Mouse (Mus musculus) heart, adult 10 weeks (tissue): ENCODE data around the gene Erc1. TPM values are rescaled to one million over a fixed set of nuclear protein-coding genes. Genes with fewer than 3 reads are reported as not detected.

Experiments used
- polyA plus RNA-seq: library from polyadenylated mRNA; stranded (reverse); fragments of 350-450 nt; fragmentation: Illumina TruSeq; extraction: RNeasy Lipid Tissue Mini Kit (QIAGEN cat#74804); gene quantifications from one replicate; pipeline ENCODE4 v1.2.3, GENCODE M21; 2014; ENCODE audit warnings: low read depth, low replicate concordance

Erc1 gene
- polyA plus RNA-seq: 24.8 TPM

DNA sequence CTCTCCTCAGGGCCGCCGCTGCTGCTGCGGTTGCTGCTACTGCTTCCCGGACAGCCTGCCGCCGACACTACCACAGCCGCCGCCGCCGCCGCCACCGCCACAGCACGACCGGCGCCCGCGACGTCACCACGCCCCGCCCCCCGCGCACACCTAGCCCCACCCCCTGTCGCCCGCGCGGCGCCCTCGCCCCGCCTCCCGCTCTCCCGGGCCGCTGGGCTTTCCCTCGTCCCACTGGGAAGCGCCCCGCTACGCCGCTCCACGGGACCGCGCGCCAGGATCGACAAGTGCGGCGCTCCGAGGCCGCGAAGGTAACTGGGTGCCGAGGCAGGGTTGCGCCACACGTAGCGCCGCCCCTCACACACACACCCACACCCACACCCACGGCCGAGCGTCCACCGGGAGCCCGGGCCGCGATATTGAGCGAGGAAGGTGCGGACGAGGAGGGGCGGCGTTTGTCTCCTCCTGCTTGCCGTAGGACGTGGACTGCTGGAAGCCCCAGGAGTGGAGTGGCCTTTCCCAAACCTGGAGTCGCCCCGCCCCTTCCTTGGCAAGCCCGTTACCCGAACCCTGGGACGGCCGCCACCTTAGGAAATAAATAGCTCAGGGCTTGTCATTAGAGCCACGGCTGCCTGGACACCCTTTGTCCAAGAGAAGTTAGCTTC, at the start of gene Erc1:
Gene Erc1 (minus strand): TSS at position 134 of the 662 bp plus-strand sequence.

DNA sequence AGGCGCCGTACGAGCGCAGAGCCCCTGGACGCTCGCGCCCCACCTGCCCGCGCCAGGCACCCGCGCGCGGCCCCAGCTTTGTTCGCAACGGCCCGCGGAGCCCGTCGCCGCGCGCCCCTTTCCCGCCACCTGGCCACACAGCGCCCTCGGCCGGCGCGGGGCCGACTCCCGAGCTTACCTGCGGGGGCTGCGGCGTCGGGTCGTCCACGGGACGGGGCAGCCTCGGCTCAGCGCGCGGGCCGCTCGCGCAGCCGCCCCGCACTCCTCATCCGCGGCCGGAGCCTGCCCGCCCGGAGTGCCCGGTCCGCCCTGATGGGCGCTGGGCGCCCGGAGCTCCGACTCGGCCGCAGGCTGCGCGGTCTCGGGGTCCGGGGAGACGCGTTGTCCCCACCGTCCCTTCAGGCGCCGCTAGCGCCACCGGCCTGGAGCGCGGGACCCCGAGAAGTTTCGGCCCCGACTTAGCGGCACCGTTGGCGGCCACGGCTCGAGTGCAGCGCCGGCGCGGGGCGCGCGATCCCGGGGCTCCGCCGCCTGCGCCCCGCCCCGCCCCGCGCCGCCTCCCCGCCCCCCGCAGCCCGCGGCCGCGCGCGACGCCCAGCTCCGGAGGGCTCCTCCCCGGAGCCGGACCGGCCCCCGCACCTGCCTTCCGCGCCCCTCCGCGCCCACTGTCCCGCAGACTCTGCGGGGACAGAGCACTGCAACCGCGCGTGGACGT, 304.0 kb downstream of the Erc1 start, which contains the start of gene Wnt5b:
Gene Wnt5b (minus strand): TSS at position 545 of the 715 bp plus-strand sequence.

Other genes with a start within 250 kb of the Erc1 start
- 11.5 TPM for gene Rad52, start 54.5 kb upstream of the Erc1 start, polyA plus RNA-seq
- 344 TPM for gene Wnk1, start 190.5 kb upstream of the Erc1 start, polyA plus RNA-seq
- gene Ninj2, start 245.2 kb upstream of the Erc1 start, polyA plus RNA-seq: not detected